Mouse (Mus musculus): ENCODE measurements around the gene Ston2.

- TF ChIP-seq TAL1 (conservative IDR thresholded peaks at IDR 0.05; ENCODE audit: low read depth, low read length) = no peak
- no peak for TF ChIP-seq CTCF (IDR thresholded peaks at IDR 0.05; ENCODE audit: low read depth, low read length)
- TF ChIP-seq GATA1 (IDR thresholded peaks at IDR 0.05; ENCODE audit: borderline replicate concordance, low read length) = no peak
- TF ChIP-seq POLR2AphosphoS5 (IDR thresholded peaks at IDR 0.05; ENCODE audit: insufficient replicate concordance, low read depth, low read length) = no peak
Observed at GRCm38 (mm10) chr12:91799821-91800335, 11.7 kb upstream of the Ston2 start.

Measured in G1E (cell line).